Mouse (Mus musculus): ENCODE data around the gene Ccl20. TPM values are rescaled to one million over a fixed set of nuclear protein-coding genes. Genes with fewer than 3 reads are reported as not detected.

The Ccl20 gene
- polyA plus RNA-seq, 1 experiment from 2014 or later: not detected

DNA sequence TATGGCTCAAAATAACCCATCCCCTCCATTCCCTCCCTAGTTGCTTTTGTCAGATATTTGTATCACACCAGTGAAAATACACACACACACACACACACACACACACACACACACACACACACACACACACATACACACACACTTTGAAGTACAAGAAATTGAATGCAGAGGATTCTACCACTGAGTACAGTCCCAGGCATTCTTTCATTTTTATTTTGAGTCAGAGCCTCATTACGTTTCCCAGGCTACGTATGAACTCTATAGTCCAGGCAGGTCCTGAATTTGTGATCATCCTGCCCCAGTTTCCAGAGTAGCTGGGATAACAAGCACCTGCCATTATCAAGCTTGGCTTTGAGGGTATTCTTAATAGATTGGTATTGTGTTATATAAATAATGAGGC is 17.4 kb upstream of the Ccl20 start:
- Histone ChIP-seq H3K4me3 (replicated peaks; ENCODE audit: low read depth, low read length) (no peak overlapping the region), H3K27ac (replicated peaks; ENCODE audit: low read depth, low read length) (no peak overlapping the region), H3K4me1 (ENCODE audit: control insufficient read depth, insufficient read depth, low read length) (no peaks in the 10 kb centered on the region), H3K9ac (replicated peaks; ENCODE audit: low read length) (no peak overlapping the region), H3K36me3 (ENCODE audit: control insufficient read depth, insufficient read depth, low read length) (no peaks in the 10 kb centered on the region), H3K27me3 (ENCODE audit: control insufficient read depth, insufficient read depth, low read length) (no peaks in the 10 kb centered on the region), H3K4me2 (ENCODE audit: low read length) (no peak overlapping the region), H3K9me3 (ENCODE audit: control insufficient read depth, low read length) (no peaks in the 10 kb centered on the region)
- WGBS: 81% methylated on average over 2 of the region's 2 CpGs
- no peak for DNase-seq
- ATAC-seq (ENCODE audit: low FRiP score, low TSS enrichment): no peak

DNA sequence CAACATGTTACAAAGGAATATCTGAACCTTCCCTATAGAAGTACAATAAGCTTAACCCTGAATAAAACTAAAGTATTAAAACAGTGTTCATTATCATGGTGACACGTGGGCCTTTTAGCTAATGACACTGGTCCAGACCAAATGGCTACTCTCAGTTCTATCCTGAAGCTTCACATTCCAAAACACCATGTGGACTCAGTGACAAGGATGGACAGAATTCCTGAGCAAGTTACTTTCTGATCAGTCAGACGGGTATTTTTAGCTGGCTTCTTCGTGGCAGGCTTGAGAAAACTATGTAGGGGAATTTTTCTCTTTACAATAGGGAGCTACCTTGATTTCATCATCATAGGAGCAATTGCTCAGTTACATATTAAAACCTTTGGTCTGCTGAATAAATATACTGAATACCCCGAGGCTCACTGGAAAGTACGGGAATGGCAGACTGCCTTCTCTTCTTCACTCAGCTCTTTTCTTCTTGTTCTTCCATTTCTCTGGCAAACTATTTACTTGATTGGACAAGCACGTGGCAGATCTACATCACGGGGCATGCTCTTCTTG is 16.9 kb upstream of the Ccl20 start:
- Histone ChIP-seq H3K9ac (replicated peaks; ENCODE audit: low read length) (no peak overlapping the region), H3K4me3 (replicated peaks; ENCODE audit: low read depth, low read length) (no peak overlapping the region), H3K27me3 (ENCODE audit: control insufficient read depth, insufficient read depth, low read length) (no peaks in the 10 kb centered on the region), H3K4me1 (ENCODE audit: control insufficient read depth, insufficient read depth, low read length) (no peaks in the 10 kb centered on the region), H3K9me3 (ENCODE audit: control insufficient read depth, low read length) (no peaks in the 10 kb centered on the region), H3K36me3 (ENCODE audit: control insufficient read depth, insufficient read depth, low read length) (no peaks in the 10 kb centered on the region), H3K27ac (replicated peaks; ENCODE audit: low read depth, low read length) (no peak overlapping the region), H3K4me2 (ENCODE audit: low read length) (no peak overlapping the region)
- 86% methylated on average over 7 of the region's 7 CpGs for WGBS
- ATAC-seq (ENCODE audit: low FRiP score, low TSS enrichment) (no peak), DNase-seq (no peak)

DNA sequence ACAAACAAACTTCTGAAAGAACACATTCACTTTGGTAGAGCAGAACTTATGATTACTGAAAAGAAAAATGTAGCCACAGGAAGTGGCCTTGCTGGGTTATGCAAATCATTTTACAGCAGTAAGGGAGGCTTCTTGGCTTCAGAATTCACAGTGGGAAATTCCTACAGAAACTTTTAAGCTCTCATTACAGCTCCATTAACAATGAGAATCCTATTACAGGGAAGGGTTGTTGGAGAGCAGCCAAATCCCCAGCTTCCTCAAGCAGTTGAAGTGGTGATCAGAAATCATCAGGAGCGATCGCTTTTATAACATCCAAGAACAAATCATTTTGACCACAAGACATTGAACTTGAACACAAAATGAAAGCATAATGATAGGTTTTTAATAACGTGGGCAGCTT is 14.7 kb upstream of the Ccl20 start:
- Histone ChIP-seq H3K4me1 (ENCODE audit: control insufficient read depth, insufficient read depth, low read length) (no peaks in the 10 kb centered on the region), H3K27ac (replicated peaks; ENCODE audit: low read depth, low read length) (no peak overlapping the region), H3K36me3 (ENCODE audit: control insufficient read depth, insufficient read depth, low read length) (no peaks in the 10 kb centered on the region), H3K9me3 (ENCODE audit: control insufficient read depth, low read length) (no peaks in the 10 kb centered on the region), H3K9ac (replicated peaks; ENCODE audit: low read length) (no peak overlapping the region), H3K4me3 (replicated peaks; ENCODE audit: low read depth, low read length) (no peak overlapping the region), H3K4me2 (ENCODE audit: low read length) (no peak overlapping the region), H3K27me3 (ENCODE audit: control insufficient read depth, insufficient read depth, low read length) (no peaks in the 10 kb centered on the region)
- 53% methylated on average over 3 of the region's 3 CpGs for WGBS
- peak; percentile 67 for DNase-seq
- no peak for ATAC-seq (ENCODE audit: low FRiP score, low TSS enrichment)

DNA sequence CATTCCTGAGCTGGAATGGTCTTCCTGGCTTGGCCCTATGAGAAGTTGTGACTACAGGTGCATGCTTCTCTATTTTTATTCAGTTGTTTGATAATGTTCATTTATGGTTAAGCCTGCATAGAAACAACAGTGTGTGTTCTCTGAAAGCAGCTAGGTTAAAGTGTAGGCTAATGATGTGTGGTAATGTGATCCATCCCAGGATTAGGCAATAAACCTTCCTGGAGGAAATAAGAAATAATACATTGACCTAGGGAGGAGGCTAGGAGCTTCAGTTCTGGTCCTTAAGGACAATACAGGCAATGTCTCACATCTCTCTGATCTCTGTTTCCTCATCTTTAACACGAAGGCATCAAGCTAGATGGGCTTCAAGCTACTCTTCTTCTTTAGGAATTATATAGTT is 11.1 kb upstream of the Ccl20 start:
- H3K36me3 ChIP-seq (ENCODE audit: control insufficient read depth, insufficient read depth, low read length): no peaks in the 10 kb centered on the region

DNA sequence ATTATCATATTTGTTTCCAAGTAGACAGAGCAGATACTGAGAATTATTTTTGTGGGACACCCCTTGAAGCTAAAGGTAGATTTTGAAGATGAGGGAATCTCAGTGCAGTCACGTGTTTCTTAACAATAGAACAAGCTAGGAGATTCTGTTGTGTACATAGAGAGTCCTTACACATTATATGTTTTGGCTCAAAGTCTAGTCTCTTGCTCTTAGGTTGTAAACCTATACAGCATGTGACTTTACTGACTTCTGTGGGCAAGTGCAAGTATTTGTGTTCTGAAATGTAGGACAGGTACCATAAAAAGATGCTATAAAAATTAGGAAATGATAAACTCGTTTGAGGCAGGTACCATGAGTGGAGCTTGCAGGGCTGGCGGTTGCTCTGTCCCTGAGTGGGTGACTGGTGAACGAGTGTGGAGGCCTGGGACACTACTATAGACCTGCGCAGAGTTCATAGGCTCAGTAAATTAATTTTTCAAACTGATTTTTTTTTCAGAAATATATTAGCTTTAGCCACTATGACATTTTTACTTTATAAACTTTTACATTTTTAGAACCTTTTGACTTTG is 9.1 kb upstream of the Ccl20 start:
- Histone ChIP-seq H3K4me3 (replicated peaks; ENCODE audit: low read depth, low read length) (no peak overlapping the region), H3K27me3 (ENCODE audit: control insufficient read depth, insufficient read depth, low read length) (no peaks in the 10 kb centered on the region), H3K36me3 (ENCODE audit: control insufficient read depth, insufficient read depth, low read length) (no peaks in the 10 kb centered on the region), H3K9me3 (ENCODE audit: control insufficient read depth, low read length) (no peaks in the 10 kb centered on the region), H3K4me2 (ENCODE audit: low read length) (no peak overlapping the region), H3K4me1 (ENCODE audit: control insufficient read depth, insufficient read depth, low read length) (no peaks in the 10 kb centered on the region), H3K27ac (replicated peaks; ENCODE audit: low read depth, low read length) (no peak overlapping the region), H3K9ac (replicated peaks; ENCODE audit: low read length) (no peak overlapping the region)
- WGBS: 82% methylated on average over 5 of the region's 5 CpGs
- ATAC-seq (ENCODE audit: low FRiP score, low TSS enrichment) (no peak), DNase-seq (no peak)

More for the DNA sequence above, 11.1 kb upstream of the Ccl20 start:
- ATAC-seq (ENCODE audit: low FRiP score, low TSS enrichment) (no peak), DNase-seq (no peak)
- H3K27ac ChIP-seq (replicated peaks; ENCODE audit: low read depth, low read length): no peak overlapping the region
- H3K4me3 ChIP-seq (replicated peaks; ENCODE audit: low read depth, low read length): no peak overlapping the region
- H3K27me3 ChIP-seq (ENCODE audit: control insufficient read depth, insufficient read depth, low read length): no peaks in the 10 kb centered on the region
- no peaks in the 10 kb centered on the region for H3K4me1 ChIP-seq (ENCODE audit: control insufficient read depth, insufficient read depth, low read length)
- H3K9me3 ChIP-seq (ENCODE audit: control insufficient read depth, low read length): no peaks in the 10 kb centered on the region
- 65% methylated on average over 1 of the region's 1 CpGs for WGBS
- H3K4me2 ChIP-seq (ENCODE audit: low read length): no peak overlapping the region
- no peak overlapping the region for H3K9ac ChIP-seq (replicated peaks; ENCODE audit: low read length)

DNA sequence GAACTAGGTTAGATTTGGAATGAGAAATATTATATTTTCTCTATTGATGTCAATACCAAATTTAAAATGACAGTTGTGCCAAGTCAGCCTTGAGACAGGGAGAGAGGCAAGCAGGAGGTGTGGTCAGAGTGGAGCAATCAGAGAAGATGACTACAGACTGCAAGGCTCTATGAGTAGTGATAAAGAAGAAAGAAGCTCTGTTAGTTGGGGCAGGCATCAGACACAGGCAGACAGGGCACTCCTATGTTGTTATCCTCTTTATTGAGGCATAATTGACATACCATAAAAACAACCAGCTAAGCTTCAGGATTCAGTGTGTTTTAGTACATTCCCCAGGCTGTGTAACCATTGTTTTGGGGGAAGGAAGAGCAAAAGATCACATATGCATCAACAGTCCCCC is 5.6 kb upstream of the Ccl20 start:
- H3K9me3 ChIP-seq (ENCODE audit: control insufficient read depth, low read length): no peaks in the 10 kb centered on the region
- no peak overlapping the region for H3K4me2 ChIP-seq (ENCODE audit: low read length)
- no peak overlapping the region for H3K4me3 ChIP-seq (replicated peaks; ENCODE audit: low read depth, low read length)
- H3K4me1 ChIP-seq (ENCODE audit: control insufficient read depth, insufficient read depth, low read length): no peaks in the 10 kb centered on the region
- no peak overlapping the region for H3K27ac ChIP-seq (replicated peaks; ENCODE audit: low read depth, low read length)
- no peak for ATAC-seq (ENCODE audit: low FRiP score, low TSS enrichment)
- DNase-seq: no peak
- H3K36me3 ChIP-seq (ENCODE audit: control insufficient read depth, insufficient read depth, low read length): no peaks in the 10 kb centered on the region
- H3K27me3 ChIP-seq (ENCODE audit: control insufficient read depth, insufficient read depth, low read length): no peaks in the 10 kb centered on the region
- H3K9ac ChIP-seq (replicated peaks; ENCODE audit: low read length): no peak overlapping the region

DNA sequence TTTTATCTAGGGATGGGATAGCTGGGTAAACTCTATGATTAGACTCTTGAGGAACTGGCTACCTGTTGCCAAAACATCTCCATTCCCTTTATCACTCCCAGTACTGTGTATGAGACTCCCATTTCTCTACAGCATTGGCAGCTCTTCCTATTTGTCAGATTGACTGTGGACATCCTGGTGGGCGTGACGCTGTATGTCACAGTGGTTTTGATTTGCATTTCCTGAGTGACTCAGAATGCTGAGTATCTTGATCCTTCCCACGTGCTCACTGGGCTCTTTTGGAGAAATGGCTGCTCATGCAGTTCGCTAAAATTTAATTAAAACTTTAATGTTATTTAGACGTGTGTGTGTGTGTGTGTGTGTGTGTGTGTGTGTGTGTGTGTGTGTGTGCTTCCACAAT is 4.8 kb upstream of the Ccl20 start:
- no peak for ATAC-seq (ENCODE audit: low FRiP score, low TSS enrichment)
- Histone ChIP-seq H3K4me3 (replicated peaks; ENCODE audit: low read depth, low read length) (no peak overlapping the region), H3K4me2 (ENCODE audit: low read length) (no peak overlapping the region), H3K9me3 (ENCODE audit: control insufficient read depth, low read length) (no peaks in the 10 kb centered on the region), H3K4me1 (ENCODE audit: control insufficient read depth, insufficient read depth, low read length) (no peaks in the 10 kb centered on the region), H3K27me3 (ENCODE audit: control insufficient read depth, insufficient read depth, low read length) (no peaks in the 10 kb centered on the region), H3K36me3 (ENCODE audit: control insufficient read depth, insufficient read depth, low read length) (no peaks in the 10 kb centered on the region), H3K27ac (replicated peaks; ENCODE audit: low read depth, low read length) (no peak overlapping the region), H3K9ac (replicated peaks; ENCODE audit: low read length) (no peak overlapping the region)
- WGBS: 80% methylated on average over 5 of the region's 5 CpGs
- no peak for DNase-seq

DNA sequence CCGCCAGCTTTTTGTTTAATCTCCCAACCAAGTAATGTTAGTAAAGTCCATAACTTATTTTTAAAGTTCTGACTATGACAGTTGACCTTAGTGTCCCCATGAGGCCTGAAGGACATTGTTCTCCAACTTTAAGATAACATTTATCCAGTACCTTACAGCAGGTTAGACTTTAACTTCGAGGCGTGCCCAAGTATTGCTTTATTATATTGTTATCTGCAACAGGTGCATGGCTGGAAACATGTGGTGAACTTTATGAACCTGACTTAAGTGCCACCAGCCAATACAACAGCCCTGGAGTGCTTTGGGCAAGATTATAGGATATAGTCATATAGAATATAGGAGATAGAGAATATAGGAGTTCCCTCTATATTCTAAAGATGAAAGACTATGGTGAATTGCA is 651 bp downstream of the Ccl20 start:
- no peak for ATAC-seq (ENCODE audit: low FRiP score, low TSS enrichment)
- 97% methylated on average over 3 of the region's 3 CpGs for WGBS
- DNase-seq: no peak
- H3K4me3 ChIP-seq (replicated peaks; ENCODE audit: low read depth, low read length): no peak overlapping the region
- H3K9me3 ChIP-seq (ENCODE audit: control insufficient read depth, low read length): no peaks in the 10 kb centered on the region
- H3K4me2 ChIP-seq (ENCODE audit: low read length): no peak overlapping the region
- H3K27ac ChIP-seq (replicated peaks; ENCODE audit: low read depth, low read length): no peak overlapping the region
- H3K36me3 ChIP-seq (ENCODE audit: control insufficient read depth, insufficient read depth, low read length): no peaks in the 10 kb centered on the region
- no peaks in the 10 kb centered on the region for H3K4me1 ChIP-seq (ENCODE audit: control insufficient read depth, insufficient read depth, low read length)
- H3K9ac ChIP-seq (replicated peaks; ENCODE audit: low read length): no peak overlapping the region
- no peaks in the 10 kb centered on the region for H3K27me3 ChIP-seq (ENCODE audit: control insufficient read depth, insufficient read depth, low read length)

DNA sequence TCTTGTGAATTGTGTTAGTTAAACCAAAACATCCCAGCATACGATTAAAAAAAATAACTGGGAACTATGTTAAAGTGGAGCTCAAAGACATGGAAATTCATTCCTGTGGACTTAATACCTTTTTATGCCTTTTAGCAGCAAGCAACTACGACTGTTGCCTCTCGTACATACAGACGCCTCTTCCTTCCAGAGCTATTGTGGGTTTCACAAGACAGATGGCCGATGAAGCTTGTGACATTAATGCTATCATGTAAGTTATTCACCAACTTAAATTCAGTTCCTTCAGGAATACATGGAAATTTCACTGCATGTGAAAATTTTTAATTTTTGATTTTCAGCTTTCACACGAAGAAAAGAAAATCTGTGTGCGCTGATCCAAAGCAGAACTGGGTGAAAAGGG is 1.1 kb downstream of the Ccl20 start:
- Histone ChIP-seq H3K9me3 (ENCODE audit: control insufficient read depth, low read length) (no peaks in the 10 kb centered on the region), H3K9ac (replicated peaks; ENCODE audit: low read length) (no peak overlapping the region), H3K36me3 (ENCODE audit: control insufficient read depth, insufficient read depth, low read length) (no peaks in the 10 kb centered on the region), H3K27me3 (ENCODE audit: control insufficient read depth, insufficient read depth, low read length) (no peaks in the 10 kb centered on the region), H3K4me3 (replicated peaks; ENCODE audit: low read depth, low read length) (no peak overlapping the region), H3K4me1 (ENCODE audit: control insufficient read depth, insufficient read depth, low read length) (no peaks in the 10 kb centered on the region), H3K4me2 (ENCODE audit: low read length) (no peak overlapping the region), H3K27ac (replicated peaks; ENCODE audit: low read depth, low read length) (no peak overlapping the region)
- ATAC-seq (ENCODE audit: low FRiP score, low TSS enrichment) (no peak), DNase-seq (no peak)
- 89% methylated on average over 7 of the region's 7 CpGs for WGBS
